Mouse (Mus musculus) limb, embryonic 11.5 days (tissue): ENCODE data around the gene Mrpl58. TPM values are rescaled to one million over a fixed set of nuclear protein-coding genes. Genes with fewer than 3 reads are reported as not detected.
"Not testable (repeated sequence)": the region's sequence is repeated elsewhere in the genome, so short reads cannot be mapped to it uniquely, and the experiment has no call there.

Source experiments
- ATAC-seq: fragments of 200-750 bp; cut with Nextera tagmentation; 2 replicates; pipeline ENCODE4 v1.8.0; 2017; ENCODE audit warnings: low read depth; ENCODE audit not compliant: insufficient number of reproducible peaks, low FRiP score, low TSS enrichment
- DNase-seq: peaks from one replicate; pipeline ENCODE4 v3.0.0-alpha.2; 2015; ENCODE audit warnings: low spot score
- H3K27ac ChIP-seq: fragments of 300-500 bp; sonication (generic); replicated peaks from 2 replicates; pipeline ENCODE4 v1.5.1; 2014; ENCODE audit warnings: low read depth, mild to moderate bottlenecking, low read length
- H3K27me3 ChIP-seq: fragments of 300-500 bp; sonication (generic); 2 replicates; pipeline ENCODE4 v1.6.1; 2014; ENCODE audit warnings: mild to moderate bottlenecking, low read length, mixed read lengths; ENCODE audit not compliant: control insufficient read depth, insufficient read depth
- H3K36me3 ChIP-seq: fragments of 300-500 bp; sonication (generic); 2 replicates; pipeline ENCODE4 v1.6.1; 2014; ENCODE audit warnings: mild to moderate bottlenecking, low read length, moderate library complexity, mixed read lengths; ENCODE audit not compliant: control insufficient read depth, insufficient read depth
- H3K4me1 ChIP-seq: fragments of 300-500 bp; sonication (generic); 2 replicates; pipeline ENCODE4 v1.6.1; 2014; ENCODE audit warnings: low read length, mixed read lengths; ENCODE audit not compliant: control insufficient read depth, insufficient read depth
- H3K4me2 ChIP-seq: fragments of 300-500 bp; sonication (generic); 2 replicates; pipeline ENCODE4 v1.6.1; 2014; ENCODE audit warnings: low read depth, mild to moderate bottlenecking, moderate library complexity; ENCODE audit not compliant: severe bottlenecking
- H3K4me3 ChIP-seq: fragments of 300-500 bp; sonication (generic); 2 replicates; pipeline ENCODE4 v1.5.1; 2014; ENCODE audit warnings: low read depth, low read length
- H3K9ac ChIP-seq: fragments of 300-500 bp; sonication (generic); 2 replicates; pipeline ENCODE4 v1.6.1; 2014; ENCODE audit warnings: mild to moderate bottlenecking, low read length
- H3K9me3 ChIP-seq: fragments of 300-500 bp; sonication (generic); 2 replicates; pipeline ENCODE4 v1.6.1; 2016; ENCODE audit warnings: low read length; ENCODE audit not compliant: control insufficient read depth
- WGBS: fragments of 180-500 bp; shearing (Covaris S2); extraction: QIAGEN DNeasy Blood & Tissue Kit; methylation state at CpG from one replicate; pipeline ENCODE4 v1.1.7; 2014; 5-methylcytosine and 5-hydroxymethylcytosine counted together
- polyA plus RNA-seq: library from polyadenylated mRNA; unstranded; fragments of >200 nt; fragmentation: Nextera tagmentation; extraction: Ambion mirVana; gene quantifications from 2 replicates; pipeline ENCODE4 v1.2.1, GENCODE M21; 2014

Gene Mrpl58
- polyA plus RNA-seq, 1 experiment from 2014 or later = 187 TPM

DNA sequence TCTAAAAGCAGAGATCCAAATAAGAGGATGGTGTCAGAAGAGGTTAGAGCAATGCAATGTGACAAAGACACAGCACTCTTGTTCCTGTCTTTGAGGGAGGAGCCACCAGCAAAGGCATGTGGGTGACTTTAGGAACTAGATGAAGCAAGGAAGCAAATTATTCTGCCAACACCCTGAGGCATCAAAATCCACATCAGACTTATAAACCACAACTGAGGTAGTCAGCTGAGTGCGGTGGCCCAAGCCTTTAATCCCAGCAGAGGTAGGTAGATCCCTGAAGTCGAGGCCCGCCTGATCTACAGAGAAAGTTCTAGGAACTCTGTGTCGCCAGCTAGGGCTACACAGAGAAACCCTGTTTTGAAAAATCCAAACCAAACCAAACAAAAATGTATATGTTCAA, 26.3 kb upstream of the Mrpl58 start:
- DNase-seq = no peak
- no peak for ATAC-seq
- WGBS = 90% methylated on average over 4 of the region's 4 CpGs
- Histone ChIP-seq H3K9me3 (no peaks in the 10 kb centered on the region; the same call in 1 of the 2 replicates), H3K4me3 (no peak overlapping the region), H3K27me3 (peaks cover 27% of the 10 kb centered on the region), H3K36me3 (no peaks in the 10 kb centered on the region), H3K4me2 (no peak overlapping the region), H3K9ac (no peak overlapping the region), H3K27ac (no peak overlapping the region), H3K4me1 (peaks cover 10% of the 10 kb centered on the region; the same call in 1 of the 2 replicates)

DNA sequence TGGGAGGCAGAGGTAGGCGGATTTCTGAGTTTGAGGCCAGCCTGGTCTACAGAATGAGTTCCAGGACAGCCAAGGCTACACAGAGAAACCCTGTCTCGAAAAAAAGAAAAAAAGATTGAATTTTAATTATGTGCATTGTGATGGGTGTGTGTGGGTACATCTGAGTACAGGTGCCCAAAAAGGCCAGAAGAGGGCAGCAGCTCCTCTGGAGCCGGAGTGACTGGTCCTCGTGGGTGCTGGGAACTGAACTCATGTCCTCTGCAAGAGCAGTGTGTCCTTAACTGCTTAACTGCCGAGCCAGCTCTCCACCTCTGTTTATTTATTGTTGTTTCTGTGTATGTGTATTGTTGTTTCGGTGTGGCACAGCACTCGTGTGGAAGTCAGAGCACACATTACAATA, 25.7 kb upstream of the Mrpl58 start:
- no peak overlapping the region for H3K4me3 ChIP-seq
- 87% methylated on average over 7 of the region's 7 CpGs for WGBS

DNA sequence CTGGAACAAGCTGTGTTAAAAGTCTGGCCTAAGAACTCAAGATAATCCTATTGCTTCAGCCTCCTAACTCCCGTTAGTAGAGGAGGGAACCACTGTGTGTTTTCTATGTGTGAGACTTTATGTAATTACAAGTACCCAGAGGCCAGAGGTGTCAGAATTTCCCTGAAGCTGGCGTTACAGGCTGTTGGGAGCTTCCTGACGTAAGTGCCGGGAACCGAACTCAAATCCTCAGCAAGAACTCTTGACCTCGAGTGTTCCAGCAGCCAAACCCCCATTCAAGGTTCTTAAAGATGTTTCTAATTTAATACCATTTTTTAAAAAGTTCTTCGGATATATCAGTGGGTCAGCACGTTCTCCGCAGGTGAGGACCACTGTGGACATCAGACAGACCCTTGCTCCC, 22.3 kb upstream of the Mrpl58 start:
- no peak overlapping the region for H3K27ac ChIP-seq
- 7% methylated on average over 9 of the region's 9 CpGs for WGBS
- 0 out of 2 replicates have a peak, but pooled peaks cover under 1% of the 10 kb centered on the region for H3K27me3 ChIP-seq
- H3K36me3 ChIP-seq = no peaks in the 10 kb centered on the region
- ATAC-seq (no peak), DNase-seq (peak; percentile 44)
- H3K4me3 ChIP-seq = peak overlapping the region; percentile 62
- no peaks in the 10 kb centered on the region; the same call in 1 of the 2 replicates for H3K9me3 ChIP-seq
- peaks cover 23% of the 10 kb centered on the region for H3K4me1 ChIP-seq
- no peak overlapping the region for H3K9ac ChIP-seq
- peak overlapping the region; percentile 83 for H3K4me2 ChIP-seq

More for the DNA sequence above, 25.7 kb upstream of the Mrpl58 start:
- Histone ChIP-seq H3K4me1 (peaks cover 15% of the 10 kb centered on the region), H3K27me3 (peaks cover 27% of the 10 kb centered on the region), H3K9me3 (no peaks in the 10 kb centered on the region; the same call in 1 of the 2 replicates), H3K27ac (no peak overlapping the region), H3K4me2 (no peak overlapping the region), H3K9ac (no peak overlapping the region), H3K36me3 (no peaks in the 10 kb centered on the region)
- DNase-seq (no peak), ATAC-seq (no peak)

GRCm38 (mm10) chr11:115381743-115382539, 21.6 kb upstream of the Mrpl58 start, which contains the start of gene Cdr2l:
Cdr2l (plus strand) TSS chr11:115381916.
- H3K27ac ChIP-seq = peak within 1 kb of the TSS; percentile 37; the same call in 1 of the 2 replicates
- WGBS = under 1% methylated on average over 74 of the region's 76 CpGs
- H3K36me3 ChIP-seq = no peaks in the 10 kb centered on the region
- H3K4me1 ChIP-seq = peaks cover 23% of the 10 kb centered on the region
- ATAC-seq (peak; percentile 85), DNase-seq (peak; percentile 91)
- H3K4me2 ChIP-seq = peak within 1 kb of the TSS; percentile 83
- no peaks in the 10 kb centered on the region for H3K27me3 ChIP-seq
- peak within 1 kb of the TSS; percentile 88 for H3K9ac ChIP-seq
- peak within 1 kb of the TSS; percentile 62 for H3K4me3 ChIP-seq
- no peaks in the 10 kb centered on the region; the same call in 1 of the 2 replicates for H3K9me3 ChIP-seq

DNA sequence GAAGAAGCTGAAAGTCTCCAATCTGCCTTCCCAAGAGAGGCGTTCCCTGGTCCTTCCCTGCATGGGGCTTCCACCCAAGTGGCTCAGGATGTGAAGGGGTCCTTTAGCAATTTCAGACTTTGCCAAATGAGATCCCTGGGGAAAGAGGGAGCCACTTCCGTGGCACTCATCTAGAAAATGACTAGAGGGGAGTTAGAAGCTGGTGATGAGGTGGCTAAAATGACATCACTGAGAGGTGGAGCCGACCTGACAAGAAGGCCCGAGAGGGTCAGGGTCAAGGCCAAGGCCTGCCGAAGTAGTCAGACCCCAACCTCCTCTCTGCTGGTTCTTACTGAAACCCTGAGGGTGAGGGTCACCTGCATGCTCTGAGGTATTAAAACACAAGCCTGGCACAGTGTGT, 20.7 kb upstream of the Mrpl58 start:
- no peaks in the 10 kb centered on the region for H3K27me3 ChIP-seq
- H3K27ac ChIP-seq = no peak overlapping the region
- H3K4me3 ChIP-seq = peak overlapping the region; percentile 62
- no peak for DNase-seq
- peak overlapping the region; percentile 83 for H3K4me2 ChIP-seq
- WGBS = 18% methylated on average over 5 of the region's 5 CpGs
- peak overlapping the region; percentile 88 for H3K9ac ChIP-seq
- H3K36me3 ChIP-seq = no peaks in the 10 kb centered on the region
- H3K9me3 ChIP-seq = no peaks in the 10 kb centered on the region; the same call in 1 of the 2 replicates
- peaks cover 23% of the 10 kb centered on the region for H3K4me1 ChIP-seq
- no peak for ATAC-seq

DNA sequence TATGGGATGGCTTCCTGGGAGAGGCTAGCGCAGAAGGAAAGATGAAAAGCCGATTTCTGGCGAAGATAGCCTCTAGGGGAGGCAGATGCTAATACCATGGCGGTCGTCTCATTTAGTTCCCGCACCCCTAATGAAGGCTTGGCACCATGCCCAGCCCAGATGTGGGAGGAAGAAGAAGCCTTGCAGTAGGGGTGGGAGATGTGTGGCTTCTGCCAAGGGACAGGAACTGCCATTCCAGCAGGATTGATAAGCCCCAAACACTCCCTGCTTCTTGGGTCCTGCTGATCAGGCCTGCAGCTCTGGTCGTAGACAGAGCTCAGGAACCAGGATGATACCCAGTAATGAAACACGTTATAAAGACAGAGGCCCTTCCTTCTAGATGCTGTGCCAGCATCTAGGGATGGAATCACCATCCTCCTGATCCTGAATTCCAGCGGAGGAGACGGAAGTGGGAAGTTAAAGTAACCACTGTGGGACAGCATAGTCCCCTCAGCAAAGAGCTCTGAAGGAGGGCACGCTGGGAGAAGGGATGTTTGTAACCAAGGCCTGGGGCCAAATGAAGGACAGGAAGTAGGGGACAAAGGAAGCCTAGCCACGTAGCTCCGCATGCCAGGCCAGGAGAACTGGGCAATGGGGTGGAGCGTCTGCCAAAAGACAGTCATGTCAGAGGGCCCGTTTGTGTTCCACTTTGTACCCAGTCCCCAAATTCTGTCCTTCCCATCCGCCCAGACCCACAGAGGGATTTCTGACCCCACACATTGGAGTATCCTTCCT, 19.7 kb upstream of the Mrpl58 start:
- Histone ChIP-seq H3K9ac (no peak overlapping the region), H3K36me3 (no peaks in the 10 kb centered on the region), H3K27ac (no peak overlapping the region), H3K4me1 (peaks cover 23% of the 10 kb centered on the region), H3K27me3 (no peaks in the 10 kb centered on the region), H3K4me3 (no peak overlapping the region), H3K4me2 (no peak overlapping the region), H3K9me3 (no peaks in the 10 kb centered on the region)
- WGBS = 68% methylated on average over 16 of the region's 16 CpGs
- ATAC-seq (no peak), DNase-seq (no peak)

- Histone ChIP-seq H3K4me2 (no peak overlapping the region), H3K9me3 (no peaks in the 10 kb centered on the region), H3K27ac (no peak overlapping the region), H3K36me3 (no peaks in the 10 kb centered on the region), H3K27me3 (no peaks in the 10 kb centered on the region), H3K4me3 (no peak overlapping the region), H3K9ac (no peak overlapping the region), H3K4me1 (peaks cover 23% of the 10 kb centered on the region)
- no peak for ATAC-seq
- DNase-seq = no peak
- 76% methylated on average over 5 of the region's 5 CpGs for WGBS
Measured at GRCm38 (mm10) chr11:115384587-115384986, 19.0 kb upstream of the Mrpl58 start.

DNA sequence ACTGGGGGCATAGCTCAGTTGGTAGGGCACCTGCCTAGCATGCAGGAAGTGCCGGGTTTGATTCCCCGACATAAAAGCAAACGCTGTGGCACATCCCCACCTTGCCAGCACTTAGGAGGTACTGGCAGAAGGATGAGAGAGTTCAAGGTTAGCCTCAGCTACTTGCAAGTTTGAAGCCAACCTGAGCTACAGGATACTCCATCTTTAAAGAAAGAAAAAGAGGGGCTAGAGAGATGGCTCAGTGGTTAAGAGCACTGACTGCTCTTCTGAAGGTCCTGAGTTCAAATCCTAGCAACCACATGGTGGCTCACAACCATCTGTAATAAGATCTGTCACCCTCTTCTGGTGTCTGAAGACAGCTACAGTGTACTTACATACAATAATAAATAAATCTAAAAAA, 16.7 kb upstream of the Mrpl58 start:
- not testable (repeated sequence) for H3K9ac ChIP-seq, ATAC-seq, H3K36me3 ChIP-seq, DNase-seq, H3K27ac ChIP-seq, H3K4me2 ChIP-seq, H3K27me3 ChIP-seq, H3K4me3 ChIP-seq, H3K9me3 ChIP-seq
- H3K4me1 ChIP-seq = peaks cover 18% of the 10 kb centered on the region
- WGBS = 82% methylated on average over 3 of the region's 3 CpGs
